Mouse (Mus musculus): ENCODE results near the gene Fcor. TPM values are rescaled to one million over a fixed set of nuclear protein-coding genes. Genes with fewer than 3 reads are reported as not detected.

Fcor gene
- polyA plus RNA-seq, 1 experiment from 2014 or later = 6.5 TPM

DNA sequence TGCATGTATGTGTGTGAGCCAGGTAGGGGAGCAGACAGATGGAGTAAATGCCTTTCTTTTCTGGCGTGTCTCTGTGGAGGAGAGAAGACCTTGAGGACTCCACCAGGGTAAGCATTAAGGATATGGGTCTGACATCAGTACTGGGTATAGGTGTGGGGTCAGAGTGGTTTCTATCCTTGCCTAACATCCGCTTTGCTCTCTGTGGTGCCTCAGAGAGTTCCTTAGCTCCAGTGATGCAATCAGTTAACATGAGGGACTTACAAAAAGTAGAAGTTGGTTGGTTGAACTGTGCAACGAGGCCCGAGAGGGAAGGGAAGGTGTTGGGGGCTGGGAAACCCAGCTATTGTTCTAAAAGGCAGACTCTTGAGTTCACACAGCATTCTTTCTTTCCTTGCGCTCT, 7.8 kb downstream of the Fcor start:
- H3K4me2 ChIP-seq = no peak overlapping the region
- H3K4me1 ChIP-seq = no peaks in the 10 kb centered on the region
- no peak for ATAC-seq
- no peaks in the 10 kb centered on the region for H3K9me3 ChIP-seq (replicated peaks)
- no peak overlapping the region for H3K4me3 ChIP-seq
- no peak overlapping the region for H3K9ac ChIP-seq
- no peak overlapping the region for H3K27ac ChIP-seq
- H3K27me3 ChIP-seq = no peaks in the 10 kb centered on the region
- WGBS = 58% methylated on average over 4 of the region's 5 CpGs
- no peaks in the 10 kb centered on the region for H3K36me3 ChIP-seq (ENCODE audit: poor library complexity, severe bottlenecking)

- Histone ChIP-seq H3K4me3 (no peak overlapping the region), H3K9me3 (replicated peaks) (no peaks in the 10 kb centered on the region), H3K9ac (no peak overlapping the region), H3K4me2 (no peak overlapping the region), H3K27me3 (no peaks in the 10 kb centered on the region), H3K27ac (no peak overlapping the region), H3K4me1 (peaks cover 10% of the 10 kb centered on the region), H3K36me3 (ENCODE audit: poor library complexity, severe bottlenecking) (no peaks in the 10 kb centered on the region)
- ATAC-seq = no peak
- 87% methylated on average over 8 of the region's 8 CpGs for WGBS
Observed at GRCm38 (mm10) chr8:3660889-3661288, 11.3 kb downstream of the Fcor start.

GRCm38 (mm10) chr8:3656725-3657381, 15.3 kb downstream of the Fcor start:
- no peaks in the 10 kb centered on the region for H3K9me3 ChIP-seq (replicated peaks)
- peak overlapping the region; percentile 31; the same call in 1 of the 2 replicates for H3K9ac ChIP-seq
- WGBS = 21% methylated on average over 7 of the region's 7 CpGs
- H3K4me1 ChIP-seq = peaks cover 10% of the 10 kb centered on the region
- no peak overlapping the region for H3K27ac ChIP-seq
- H3K4me2 ChIP-seq = peak overlapping the region; percentile 31
- peak; percentile 50; the same call in 1 of the 2 replicates for ATAC-seq
- H3K27me3 ChIP-seq = no peaks in the 10 kb centered on the region
- H3K36me3 ChIP-seq (ENCODE audit: poor library complexity, severe bottlenecking) = no peaks in the 10 kb centered on the region
- H3K4me3 ChIP-seq = no peak overlapping the region

DNA sequence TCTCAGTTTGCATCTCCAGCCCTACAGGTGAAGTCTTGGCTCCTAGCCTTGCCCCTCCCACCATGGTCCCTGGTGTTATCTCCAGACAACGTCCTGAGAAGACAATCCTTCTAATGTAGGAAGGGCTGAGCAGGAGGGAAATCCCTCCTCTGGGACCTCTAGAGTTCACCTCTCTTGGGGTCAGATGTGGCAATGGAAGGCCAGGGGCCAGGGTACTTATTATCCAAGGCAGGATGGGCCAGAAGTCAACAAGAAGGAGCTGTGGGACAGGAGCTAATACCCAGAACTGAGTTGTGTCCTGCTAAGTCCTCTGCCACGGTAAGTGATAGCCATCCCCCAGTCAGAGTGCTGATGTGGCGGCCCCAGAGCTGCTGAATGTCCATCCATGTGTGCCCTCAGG, 16.6 kb downstream of the Fcor start, which contains the start of gene Retn:
Gene Retn, plus strand, starts transcription at position 245 of the 400 bp plus-strand sequence.
- no peak within 1 kb of the TSS for H3K4me3 ChIP-seq
- WGBS = 76% methylated on average over 3 of the region's 3 CpGs
- H3K9ac ChIP-seq = no peak within 1 kb of the TSS
- no peak within 1 kb of the TSS for H3K4me2 ChIP-seq
- no peak for ATAC-seq
- H3K4me1 ChIP-seq = peaks cover 10% of the 10 kb centered on the region
- no peaks in the 10 kb centered on the region for H3K9me3 ChIP-seq (replicated peaks)
- no peak within 1 kb of the TSS for H3K27ac ChIP-seq
- H3K36me3 ChIP-seq (ENCODE audit: poor library complexity, severe bottlenecking) = no peaks in the 10 kb centered on the region
- H3K27me3 ChIP-seq = no peaks in the 10 kb centered on the region

GRCm38 (mm10) chr8:3654726-3655508, 17.2 kb downstream of the Fcor start:
- ATAC-seq = no peak

DNA sequence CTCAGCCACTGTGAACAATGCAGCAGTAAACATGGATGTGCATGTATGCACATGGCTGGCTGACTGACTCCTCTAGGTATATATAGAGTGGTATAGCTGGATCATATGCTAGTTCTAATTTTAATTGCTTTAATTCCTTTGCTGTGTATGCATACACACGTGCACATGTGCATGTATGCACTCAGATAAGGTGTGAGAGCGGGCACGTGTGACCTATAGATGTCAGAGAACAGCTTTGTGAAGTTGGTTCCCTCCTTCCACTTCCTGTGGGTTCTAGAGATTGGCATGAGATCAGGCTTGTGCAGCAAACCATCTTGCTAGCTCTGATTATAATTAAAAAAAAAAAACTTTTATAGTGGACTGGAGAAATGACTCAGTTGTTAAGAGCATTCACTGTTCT, 19.3 kb downstream of the Fcor start:
- no peak for ATAC-seq

More at GRCm38 (mm10) chr8:3654726-3655508, 17.2 kb downstream of the Fcor start:
- Histone ChIP-seq H3K9ac (no peak overlapping the region), H3K36me3 (ENCODE audit: poor library complexity, severe bottlenecking) (no peaks in the 10 kb centered on the region), H3K27ac (no peak overlapping the region), H3K9me3 (replicated peaks) (no peaks in the 10 kb centered on the region), H3K27me3 (no peaks in the 10 kb centered on the region), H3K4me2 (no peak overlapping the region), H3K4me3 (no peak overlapping the region), H3K4me1 (peaks cover 10% of the 10 kb centered on the region)
- WGBS = 78% methylated on average over 11 of the region's 11 CpGs

DNA sequence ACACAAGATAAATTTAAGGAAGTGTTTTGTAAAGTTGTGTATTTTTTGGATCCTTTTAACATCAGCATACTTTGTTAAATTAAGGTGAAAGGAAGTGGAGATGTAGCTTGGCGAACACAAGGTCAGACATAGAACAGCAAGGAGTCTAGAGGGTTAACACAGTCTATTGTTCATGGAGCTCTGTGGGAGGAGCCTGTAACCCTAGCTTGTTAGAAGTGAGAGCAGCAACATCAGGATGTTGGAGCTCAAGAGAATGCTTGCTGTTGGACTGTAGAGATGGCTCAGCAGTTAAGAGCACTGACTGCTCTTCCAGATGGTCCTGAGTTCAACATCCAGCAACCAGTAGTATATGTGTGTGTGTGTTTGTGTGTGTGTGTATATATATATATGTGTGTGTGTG, 23.2 kb downstream of the Fcor start:
- H3K9me3 ChIP-seq (replicated peaks) = no peaks in the 10 kb centered on the region
- H3K27ac ChIP-seq = no peak overlapping the region
- WGBS = 35% methylated on average over 1 of the region's 1 CpGs
- H3K4me2 ChIP-seq = no peak overlapping the region
- H3K36me3 ChIP-seq (ENCODE audit: poor library complexity, severe bottlenecking) = no peaks in the 10 kb centered on the region
- no peaks in the 10 kb centered on the region for H3K4me1 ChIP-seq
- no peaks in the 10 kb centered on the region for H3K27me3 ChIP-seq
- H3K4me3 ChIP-seq = no peak overlapping the region
- ATAC-seq = no peak
- no peak overlapping the region for H3K9ac ChIP-seq

More for the DNA sequence above, 19.3 kb downstream of the Fcor start:
- H3K4me2 ChIP-seq = no peak overlapping the region
- no peaks in the 10 kb centered on the region for H3K27me3 ChIP-seq
- H3K9me3 ChIP-seq (replicated peaks) = no peaks in the 10 kb centered on the region
- H3K27ac ChIP-seq = no peak overlapping the region
- H3K9ac ChIP-seq = no peak overlapping the region
- WGBS = 67% methylated on average over 3 of the region's 3 CpGs
- H3K4me1 ChIP-seq = peaks cover 10% of the 10 kb centered on the region
- H3K36me3 ChIP-seq (ENCODE audit: poor library complexity, severe bottlenecking) = no peaks in the 10 kb centered on the region
- no peak overlapping the region for H3K4me3 ChIP-seq

DNA sequence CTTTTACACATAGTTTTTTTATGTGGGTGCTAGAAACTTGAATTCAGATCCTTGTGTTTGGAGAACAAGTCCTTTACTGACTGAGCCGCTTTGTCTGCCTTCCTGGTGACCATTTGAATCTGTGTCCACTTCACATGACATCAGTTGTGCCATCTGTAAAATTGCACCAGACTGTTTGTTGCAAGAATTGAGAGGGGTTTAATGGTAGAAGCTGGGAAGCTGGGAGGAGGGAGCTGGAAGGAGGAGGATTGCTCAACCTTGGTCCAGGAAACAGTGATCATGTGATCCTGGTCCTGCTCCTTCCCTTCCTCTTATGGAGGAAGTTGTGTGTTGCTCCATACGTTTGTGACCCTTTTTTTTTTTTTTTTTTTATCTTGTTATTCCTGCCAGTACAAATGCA, 23.9 kb downstream of the Fcor start:
- Histone ChIP-seq H3K9me3 (replicated peaks) (no peaks in the 10 kb centered on the region), H3K4me3 (no peak overlapping the region), H3K27me3 (no peaks in the 10 kb centered on the region), H3K4me2 (no peak overlapping the region), H3K4me1 (no peaks in the 10 kb centered on the region), H3K9ac (no peak overlapping the region), H3K36me3 (ENCODE audit: poor library complexity, severe bottlenecking) (no peaks in the 10 kb centered on the region), H3K27ac (no peak overlapping the region)
- 85% methylated on average over 2 of the region's 2 CpGs for WGBS
- no peak for ATAC-seq

GRCm38 (mm10) chr8:3647561-3647960, 24.6 kb downstream of the Fcor start:
- 81% methylated on average over 4 of the region's 4 CpGs for WGBS
- no peak overlapping the region for H3K9ac ChIP-seq
- H3K4me2 ChIP-seq = no peak overlapping the region
- no peaks in the 10 kb centered on the region for H3K9me3 ChIP-seq (replicated peaks)
- ATAC-seq = no peak
- no peaks in the 10 kb centered on the region for H3K36me3 ChIP-seq (ENCODE audit: poor library complexity, severe bottlenecking)
- H3K4me3 ChIP-seq = no peak overlapping the region
- H3K27me3 ChIP-seq = no peaks in the 10 kb centered on the region
- no peaks in the 10 kb centered on the region for H3K4me1 ChIP-seq
- no peak overlapping the region for H3K27ac ChIP-seq

DNA sequence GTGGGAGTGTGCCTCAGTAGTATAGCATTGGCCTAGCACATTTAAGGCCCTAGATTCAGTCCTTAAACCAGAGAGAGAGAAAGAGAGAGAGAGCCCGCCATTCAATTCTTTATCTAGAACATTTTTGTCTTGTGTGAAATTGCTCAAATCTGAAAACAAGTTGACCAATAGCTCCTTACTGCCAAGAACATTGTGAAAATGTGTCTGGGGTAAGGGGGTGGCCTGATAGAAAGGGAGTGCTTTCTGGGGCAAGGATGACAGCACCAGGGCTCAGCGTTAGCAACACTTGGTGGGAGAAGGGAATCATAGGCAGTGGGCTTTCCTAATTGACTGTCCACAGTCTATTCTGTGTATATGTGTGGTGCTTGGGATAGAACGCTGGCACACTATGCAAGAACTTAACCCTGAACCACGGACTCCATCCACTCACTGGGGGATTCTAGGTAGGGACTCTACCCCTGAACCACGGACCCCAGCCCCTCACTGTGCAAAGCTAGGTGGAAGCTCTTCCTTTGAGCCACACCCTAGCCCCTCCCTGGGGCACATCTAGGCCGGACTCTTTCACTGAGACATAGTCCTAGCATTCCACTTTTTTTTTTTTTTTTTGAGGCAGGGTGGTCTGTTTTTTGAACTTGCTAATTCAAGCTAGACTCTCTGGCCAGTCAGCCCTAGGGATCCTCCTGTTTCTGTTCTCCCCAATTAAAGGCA, 25.2 kb downstream of the Fcor start:
- Histone ChIP-seq H3K27ac (no peak overlapping the region), H3K27me3 (no peaks in the 10 kb centered on the region), H3K4me1 (no peaks in the 10 kb centered on the region), H3K9ac (no peak overlapping the region), H3K4me3 (no peak overlapping the region), H3K4me2 (no peak overlapping the region), H3K36me3 (ENCODE audit: poor library complexity, severe bottlenecking) (no peaks in the 10 kb centered on the region), H3K9me3 (replicated peaks) (no peaks in the 10 kb centered on the region)
- WGBS = 86% methylated on average over 6 of the region's 6 CpGs
- ATAC-seq = no peak

GRCm38 (mm10) chr8:3645804-3646203, 26.4 kb downstream of the Fcor start:
- no peak for ATAC-seq
- H3K27ac ChIP-seq = no peak overlapping the region
- no peak overlapping the region for H3K4me3 ChIP-seq
- H3K27me3 ChIP-seq = no peaks in the 10 kb centered on the region
- no peak overlapping the region for H3K4me2 ChIP-seq
- H3K9me3 ChIP-seq (replicated peaks) = no peaks in the 10 kb centered on the region
- H3K9ac ChIP-seq = no peak overlapping the region
- WGBS = 28% methylated on average over 5 of the region's 5 CpGs
- no peaks in the 10 kb centered on the region for H3K4me1 ChIP-seq
- 0 out of 2 replicates have a peak, but pooled peaks cover 6% of the 10 kb centered on the region for H3K36me3 ChIP-seq (ENCODE audit: poor library complexity, severe bottlenecking)

DNA sequence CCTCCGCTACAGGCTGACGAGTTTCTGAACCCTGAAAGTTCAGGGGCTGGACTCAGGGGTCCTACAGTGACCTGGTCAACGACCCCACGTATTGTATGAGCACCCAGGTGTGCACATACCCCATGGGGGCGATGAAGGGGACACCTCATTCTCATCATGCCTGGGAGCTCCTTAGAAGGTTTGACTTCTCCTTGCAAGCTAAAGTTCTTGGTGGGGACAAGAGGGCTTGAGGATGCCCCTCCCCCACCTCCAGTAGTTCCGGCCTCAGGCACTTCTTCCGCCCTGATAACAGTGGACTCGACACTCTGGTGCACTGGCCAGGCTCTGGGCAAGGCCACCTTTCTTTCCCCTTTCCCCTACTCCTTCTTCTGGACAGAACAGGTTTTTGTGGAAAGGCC, 40.7 kb downstream of the Fcor start:
- Histone ChIP-seq H3K36me3 (ENCODE audit: poor library complexity, severe bottlenecking) (peaks cover 5% of the 10 kb centered on the region; the same call in 1 of the 2 replicates), H3K4me1 (peaks cover 5% of the 10 kb centered on the region; the same call in 1 of the 2 replicates), H3K27ac (no peak overlapping the region), H3K27me3 (peaks cover 15% of the 10 kb centered on the region), H3K9me3 (replicated peaks) (no peaks in the 10 kb centered on the region), H3K9ac (peak overlapping the region; percentile 65; the same call in 1 of the 2 replicates), H3K4me2 (peak overlapping the region; percentile 74), H3K4me3 (peak overlapping the region; percentile 53)
- ATAC-seq = no peak
- WGBS = 22% methylated on average over 8 of the region's 8 CpGs
